Mouse (Mus musculus) skeletal muscle tissue, postnatal 0 days (tissue): ENCODE results near the gene Dock6. TPM values are rescaled to one million over a fixed set of nuclear protein-coding genes. Genes with fewer than 3 reads are reported as not detected.

Source experiments
- microRNA-seq, 2 experiments: library from miRNA; unstranded; fragments of <30 nt; microRNA quantifications; one replicate each; pipeline ENCODE4; 2016
- polyA plus RNA-seq: library from polyadenylated mRNA; unstranded; fragments of >200 nt; fragmentation: Nextera tagmentation; extraction: Ambion mirVana; gene quantifications from 2 replicates; pipeline ENCODE4 v1.2.1, GENCODE M21; 2015

Dock6 gene
- polyA plus RNA-seq: 13.3 and 14.2 TPM in 2 replicates

GRCm38 (mm10) chr9:21852128-21853091 is at the start of gene Dock6:
Gene Dock6, minus strand, starts transcription at chr9:21852635.

GRCm38 (mm10) chr9:21835258-21835912 is 17.1 kb downstream of the Dock6 start, which contains the start of gene Angptl8:
Gene Angptl8, plus strand, starts transcription at chr9:21835510.

GRCm38 (mm10) chr9:21798345-21799009 is 54.0 kb downstream of the Dock6 start, which contains the start of gene Kank2:
Gene Kank2, minus strand, starts transcription at chr9:21798744.

GRCm38 (mm10) chr9:21760155-21761088 is 92.0 kb downstream of the Dock6 start, which contains the start of gene Spc24:
Gene Spc24, minus strand, starts transcription at chr9:21760303.

Small RNAs within 50 kb of the gene (microRNA-seq; reads per million reads assigned to microRNA genes)
- gene Mir7083: 4.5 to 5.3 reads per million in 2 experiments

Other genes with a start within 250 kb of the Dock6 start
- 20.4 and 22.7 TPM in 2 replicates for gene Smarca4, start 236.5 kb downstream of the Dock6 start, polyA plus RNA-seq
- 6.8 and 11.5 TPM in 2 replicates for gene Ldlr, start 129.2 kb downstream of the Dock6 start, polyA plus RNA-seq
- gene Spc24, start 92.3 kb downstream of the Dock6 start, polyA plus RNA-seq: 16.6 and 19.0 TPM in 2 replicates
- 10.1 and 10.9 TPM in 2 replicates for gene Kank2, start 53.9 kb downstream of the Dock6 start, polyA plus RNA-seq
- gene Angptl8, start 17.1 kb downstream of the Dock6 start, polyA plus RNA-seq: 1.1 and 6.7 TPM in 2 replicates
- gene Rab3d, start 65.6 kb upstream of the Dock6 start, polyA plus RNA-seq: 6.7 and 17.4 TPM in 2 replicates
- gene Ccdc159, start 74.8 kb upstream of the Dock6 start, polyA plus RNA-seq: 1.1 and 1.3 TPM in 2 replicates
- gene Tmem205, start 74.9 kb upstream of the Dock6 start, polyA plus RNA-seq: 33.4 and 53.5 TPM in 2 replicates
- 1.4 and 2.0 TPM in 2 replicates for gene Plppr2, start 84.4 kb upstream of the Dock6 start, polyA plus RNA-seq
- 2.1 and 2.6 TPM in 2 replicates for gene Swsap1, start 103.1 kb upstream of the Dock6 start, polyA plus RNA-seq
- 8.0 and 9.8 TPM in 2 replicates for gene Epor, start 110.9 kb upstream of the Dock6 start, polyA plus RNA-seq
- 0.27 TPM in 2 replicates for gene Rgl3, start 136.8 kb upstream of the Dock6 start, polyA plus RNA-seq
- gene Ccdc151, start 150.0 kb upstream of the Dock6 start, polyA plus RNA-seq: 0.09 and 0.12 TPM in 2 replicates
- gene Prkcsh, start 150.2 kb upstream of the Dock6 start, polyA plus RNA-seq: 28.7 and 37.6 TPM in 2 replicates
- gene Elavl3, start 199.4 kb upstream of the Dock6 start, polyA plus RNA-seq: not detected in 2 replicates
- gene Gm49318, start 218.6 kb upstream of the Dock6 start, polyA plus RNA-seq: not detected in 2 replicates
- gene Zfp653, start 218.7 kb upstream of the Dock6 start, polyA plus RNA-seq: 3.8 and 4.5 TPM in 2 replicates
- 40.4 and 43.4 TPM in 2 replicates for gene Ecsit, start 232.8 kb upstream of the Dock6 start, polyA plus RNA-seq
- 8.7 and 11.2 TPM in 2 replicates for gene Cnn1, start 246.6 kb upstream of the Dock6 start, polyA plus RNA-seq